Mouse (Mus musculus) kidney, embryonic 16.5 days (tissue): ENCODE measurements around the gene Prdm15. TPM values are rescaled to one million over a fixed set of nuclear protein-coding genes. Genes with fewer than 3 reads are reported as not detected.

ENCODE experiments used
- ATAC-seq: fragments of 200-750 bp; cut with Nextera tagmentation; 2 replicates; pipeline ENCODE4 v1.8.0; 2017; ENCODE audit warnings: moderate TSS enrichment; ENCODE audit not compliant: low FRiP score, low TSS enrichment
- H3K27ac ChIP-seq: fragments of 300-500 bp; sonication (generic); 2 replicates; pipeline ENCODE4 v1.5.1; 2014; ENCODE audit warnings: low read length
- H3K27me3 ChIP-seq: fragments of 300-500 bp; sonication (generic); 2 replicates; pipeline ENCODE4 v1.6.1; 2014; ENCODE audit warnings: low read length, control low read depth, mixed read lengths; ENCODE audit not compliant: insufficient read depth
- H3K36me3 ChIP-seq: fragments of 300-500 bp; sonication (generic); 2 replicates; pipeline ENCODE4 v1.6.1; 2014; ENCODE audit warnings: low read length, control low read depth, mixed read lengths; ENCODE audit not compliant: insufficient read depth
- H3K4me1 ChIP-seq: fragments of 300-500 bp; sonication (generic); 2 replicates; pipeline ENCODE4 v1.6.1; 2014; ENCODE audit warnings: low read length, control low read depth, mixed read lengths; ENCODE audit not compliant: insufficient read depth
- H3K4me2 ChIP-seq: fragments of 300-500 bp; sonication (generic); replicated peaks from 2 replicates; pipeline ENCODE4 v1.6.1; 2014; ENCODE audit warnings: low read depth, low read length
- H3K4me3 ChIP-seq: fragments of 300-500 bp; sonication (generic); 2 replicates; pipeline ENCODE4 v1.5.1; 2014; ENCODE audit warnings: mild to moderate bottlenecking, low read length
- H3K9ac ChIP-seq: fragments of 300-500 bp; sonication (generic); replicated peaks from 2 replicates; pipeline ENCODE4 v1.6.1; 2014; ENCODE audit warnings: low read length
- H3K9me3 ChIP-seq: fragments of 300-500 bp; sonication (generic); 2 replicates; pipeline ENCODE4 v1.6.1; 2016; ENCODE audit warnings: low read length, control low read depth
- WGBS: fragments of 180-500 bp; shearing (Covaris S2); extraction: QIAGEN DNeasy Blood & Tissue Kit; methylation state at CpG from one replicate; pipeline ENCODE4 v1.1.7; 2014; 5-methylcytosine and 5-hydroxymethylcytosine counted together
- polyA plus RNA-seq: library from polyadenylated mRNA; unstranded; fragments of >200 nt; fragmentation: Nextera tagmentation; extraction: Ambion mirVana; gene quantifications from 2 replicates; pipeline ENCODE4 v1.2.1, GENCODE M21; 2015

The Prdm15 gene
- polyA plus RNA-seq, 1 experiment from 2014 or later: 11.8 TPM

- Histone ChIP-seq H3K4me3 (no peak overlapping the region), H3K4me2 (no peak overlapping the region), H3K9me3 (no peaks in the 10 kb centered on the region), H3K4me1 (0 out of 2 replicates have a peak, but pooled peaks cover 3% of the 10 kb centered on the region), H3K9ac (no peak overlapping the region), H3K36me3 (peaks cover 22% of the 10 kb centered on the region), H3K27me3 (no peaks in the 10 kb centered on the region), H3K27ac (no peak overlapping the region)
- no peak for ATAC-seq
- 69% methylated on average over 6 of the region's 6 CpGs for WGBS
These were observed 17.8 kb upstream of the Prdm15 start for GRCm38 (mm10) chr16:97869193-97870102.

GRCm38 (mm10) chr16:97863932-97864467, 12.3 kb upstream of the Prdm15 start:
- no peaks in the 10 kb centered on the region for H3K4me1 ChIP-seq
- no peak overlapping the region for H3K9ac ChIP-seq
- H3K9me3 ChIP-seq: no peaks in the 10 kb centered on the region
- H3K27ac ChIP-seq: no peak overlapping the region
- no peak overlapping the region for H3K4me3 ChIP-seq
- H3K27me3 ChIP-seq: no peaks in the 10 kb centered on the region
- no peak overlapping the region for H3K4me2 ChIP-seq
- 85% methylated on average over 3 of the region's 3 CpGs for WGBS
- ATAC-seq: no peak
- H3K36me3 ChIP-seq: peaks cover 17% of the 10 kb centered on the region

GRCm38 (mm10) chr16:97856050-97856449, 4.4 kb upstream of the Prdm15 start:
- peaks cover 6% of the 10 kb centered on the region for H3K36me3 ChIP-seq
- H3K4me1 ChIP-seq: peaks cover 5% of the 10 kb centered on the region

GRCm38 (mm10) chr16:97851061-97851740, 449 bp downstream of the Prdm15 start:
- no peaks in the 10 kb centered on the region for H3K9me3 ChIP-seq
- peak overlapping the region; percentile 60 for H3K4me2 ChIP-seq
- 0 out of 2 replicates have a peak, but pooled peaks cover 4% of the 10 kb centered on the region for H3K36me3 ChIP-seq
- peak; percentile 96 for ATAC-seq
- H3K27ac ChIP-seq: peak overlapping the region; percentile 99
- H3K4me3 ChIP-seq: peak overlapping the region; percentile 84
- WGBS: under 1% methylated on average over 68 of the region's 77 CpGs
- H3K9ac ChIP-seq: peak overlapping the region; percentile 99
- H3K4me1 ChIP-seq: peaks cover 18% of the 10 kb centered on the region
- no peaks in the 10 kb centered on the region for H3K27me3 ChIP-seq

More at GRCm38 (mm10) chr16:97856050-97856449, 4.4 kb upstream of the Prdm15 start:
- H3K4me3 ChIP-seq: no peak overlapping the region
- no peak overlapping the region for H3K9ac ChIP-seq
- no peaks in the 10 kb centered on the region for H3K9me3 ChIP-seq
- no peak for ATAC-seq
- no peak overlapping the region for H3K4me2 ChIP-seq
- H3K27ac ChIP-seq: no peak overlapping the region
- no peaks in the 10 kb centered on the region for H3K27me3 ChIP-seq

- under 1% methylated on average over 11 of the region's 11 CpGs for WGBS
These were observed 986 bp downstream of the Prdm15 start for GRCm38 (mm10) chr16:97850667-97851060.

GRCm38 (mm10) chr16:97848832-97849231, 2.8 kb downstream of the Prdm15 start:
- Histone ChIP-seq H3K36me3 (peaks cover 9% of the 10 kb centered on the region; the same call in 1 of the 2 replicates), H3K4me3 (no peak overlapping the region), H3K9ac (no peak overlapping the region), H3K27me3 (no peaks in the 10 kb centered on the region), H3K27ac (no peak overlapping the region), H3K9me3 (no peaks in the 10 kb centered on the region), H3K4me2 (no peak overlapping the region), H3K4me1 (peaks cover 18% of the 10 kb centered on the region)
- ATAC-seq: no peak
- 74% methylated on average over 6 of the region's 6 CpGs for WGBS

More at GRCm38 (mm10) chr16:97850667-97851060, 986 bp downstream of the Prdm15 start:
- peaks cover 6% of the 10 kb centered on the region; the same call in 1 of the 2 replicates for H3K36me3 ChIP-seq
- ATAC-seq: peak; percentile 53; the same call in 1 of the 2 replicates
- H3K27me3 ChIP-seq: no peaks in the 10 kb centered on the region
- H3K4me3 ChIP-seq: peak overlapping the region; percentile 84
- peaks cover 18% of the 10 kb centered on the region for H3K4me1 ChIP-seq
- H3K4me2 ChIP-seq: peak overlapping the region; percentile 60
- H3K27ac ChIP-seq: peak overlapping the region; percentile 99
- H3K9me3 ChIP-seq: no peaks in the 10 kb centered on the region
- peak overlapping the region; percentile 99 for H3K9ac ChIP-seq

GRCm38 (mm10) chr16:97844967-97845937, 6.4 kb downstream of the Prdm15 start:
- Histone ChIP-seq H3K4me1 (peaks cover 11% of the 10 kb centered on the region), H3K36me3 (peaks cover 9% of the 10 kb centered on the region; the same call in 1 of the 2 replicates), H3K9me3 (no peaks in the 10 kb centered on the region), H3K27me3 (no peaks in the 10 kb centered on the region), H3K9ac (no peak overlapping the region), H3K4me2 (no peak overlapping the region), H3K27ac (no peak overlapping the region), H3K4me3 (no peak overlapping the region)
- WGBS: 75% methylated on average over 12 of the region's 12 CpGs
- ATAC-seq: no peak

- no peak overlapping the region for H3K4me3 ChIP-seq
- no peak overlapping the region for H3K9ac ChIP-seq
- H3K36me3 ChIP-seq: peaks cover 80% of the 10 kb centered on the region
- no peak for ATAC-seq
- 82% methylated on average over 3 of the region's 3 CpGs for WGBS
- H3K27ac ChIP-seq: no peak overlapping the region
- no peaks in the 10 kb centered on the region for H3K4me1 ChIP-seq
- H3K9me3 ChIP-seq: no peaks in the 10 kb centered on the region
- H3K4me2 ChIP-seq: no peak overlapping the region
- H3K27me3 ChIP-seq: no peaks in the 10 kb centered on the region
These were observed 19.5 kb downstream of the Prdm15 start for GRCm38 (mm10) chr16:97832154-97832553.

- 93% methylated on average over 1 of the region's 1 CpGs for WGBS
- H3K9me3 ChIP-seq: no peaks in the 10 kb centered on the region
- H3K27ac ChIP-seq: no peak overlapping the region
- H3K4me2 ChIP-seq: no peak overlapping the region
- ATAC-seq: no peak
- no peaks in the 10 kb centered on the region for H3K27me3 ChIP-seq
- no peaks in the 10 kb centered on the region for H3K4me1 ChIP-seq
- peaks cover 44% of the 10 kb centered on the region for H3K36me3 ChIP-seq
- no peak overlapping the region for H3K9ac ChIP-seq
- H3K4me3 ChIP-seq: no peak overlapping the region
These were observed 23.4 kb downstream of the Prdm15 start for GRCm38 (mm10) chr16:97828207-97828606.
